Comparison of ENCODE assay signal across 8 mouse cellular contexts in genomic region chr13:89741766-89742685, GRCm38 (mm10). TPM values are rescaled to one million over a fixed set of nuclear protein-coding genes. Genes with fewer than 3 reads are reported as not detected.
DNase-seq lines count a peak whose midpoint lies in the region; ATAC-seq lines count a peak whose summit lies in the region.

Gene Vcan (minus strand): TSS chr13:89742509.

- peak within 1 kb of the TSS; percentile 51 for H3K4me3 ChIP-seq in forebrain, embryonic 15.5 days

- H3K4me2 ChIP-seq in forebrain, embryonic 15.5 days (replicated peaks), result peak within 1 kb of the TSS; percentile 97

- peaks cover 25% of the 10 kb centered on the region for H3K4me1 ChIP-seq in forebrain, embryonic 15.5 days

- H3K27me3 ChIP-seq in forebrain, embryonic 15.5 days, result no peaks in the 10 kb centered on the region

- ATAC-seq in forebrain, embryonic 15.5 days (replicated peaks), result peak; percentile 72

- intact Hi-C loops in heart, postnatal 14 days (cut with DNase I), result no loop called here

- peak within 1 kb of the TSS; percentile 63 for H3K9ac ChIP-seq in forebrain, embryonic 15.5 days (replicated peaks)

- H3K27ac ChIP-seq in forebrain, embryonic 15.5 days (replicated peaks), result peak within 1 kb of the TSS; percentile 91

- under 1% methylated on average over 40 of the region's 40 CpGs for WGBS in forebrain, embryonic 15.5 days

- peak; percentile 80 for DNase-seq in ES-CJ7 (ENCODE audit: low read depth, low spot score)
- peak in 1 of 2 experiments; percentile 10 for DNase-seq in adrenal gland, postnatal 4 days (ENCODE audit: low spot score in 2 of 2)
- peak; percentile 43 to 50 for DNase-seq in heart, postnatal 14 days
- peak; percentile 14 to 17 for DNase-seq in layer of hippocampus, postnatal 25 days (ENCODE audit: extremely low spot score in 1 of 2, low spot score in 1 of 2)
- peak; percentile 48 to 63 for DNase-seq in lung, postnatal 4 days
- peak; percentile 26 to 29 for DNase-seq in right cerebral cortex, adult 2 months (ENCODE audit: low spot score in 2 of 2)
- no peak for DNase-seq in spleen, adult 18-20 months

- H3K36me3 ChIP-seq in forebrain, embryonic 15.5 days, result no peaks in the 10 kb centered on the region

- no peaks in the 10 kb centered on the region for H3K9me3 ChIP-seq in forebrain, embryonic 15.5 days

RNA-seq across cellular contexts. Expression of gene Vcan, which starts in this region (rescaled TPM):
- 10 to 100 TPM; 34.2 to 36.2 TPM for total RNA-seq in adrenal gland, postnatal 4 days (2021)
- polyA plus RNA-seq in forebrain, embryonic 15.5 days (2015; fragmentation: Nextera tagmentation; extraction: Ambion mirVana), result 48.3 and 50.0 TPM in 2 replicates
- 10 to 100 TPM; 19.5 to 21.8 TPM for total RNA-seq in heart, postnatal 14 days (2021)
- 10 to 100 TPM; 17.5 to 17.7 TPM for total RNA-seq in layer of hippocampus, postnatal 25 days (2021)

Comparison
In these comparisons a context has a peak if more than half of its experiments do, and no peak if none do; other contexts are left out.
1. DNase-seq: peak in ES-CJ7 (single experiment), heart, postnatal 14 days (2 of 2), layer of hippocampus, postnatal 25 days (2 of 2), lung, postnatal 4 days (2 of 2) and right cerebral cortex, adult 2 months (2 of 2); none in spleen, adult 18-20 months (0 of 2).